Mouse (Mus musculus) stomach, adult 2 months (tissue): ENCODE measurements around the gene Snupn. TPM values are rescaled to one million over a fixed set of nuclear protein-coding genes. Genes with fewer than 3 reads are reported as not detected.

Experiments used
- polyA plus RNA-seq: library from polyadenylated mRNA; depleted of rRNA; stranded (reverse); fragments of >200 nt; gene quantifications from 2 replicates; pipeline ENCODE4 v1.2.3, GENCODE M21; 2012; rRNA removed

Snupn gene
- 1.7 and 2.3 TPM in 2 replicates for polyA plus RNA-seq

GRCm38 (mm10) chr9:56950414-56951400, at the start of gene Snupn:
Snupn (plus strand) TSS chr9:56950878.

GRCm38 (mm10) chr9:56928041-56928811, 22.5 kb upstream of the Snupn start, which contains the start of gene Snx33:
Snx33 (minus strand) TSS chr9:56928371.

GRCm38 (mm10) chr9:56937223-56938160, 13.2 kb upstream of the Snupn start, which contains the start of gene Imp3:
Imp3 (plus strand) TSS chr9:56937475.

GRCm38 (mm10) chr9:56994286-56995197, 43.9 kb downstream of the Snupn start, which contains the start of gene Ptpn9:
Ptpn9 (plus strand) TSS chr9:56994923.

Other genes with a start within 250 kb of the Snupn start
- gene Lingo1, start 154.4 kb upstream of the Snupn start, polyA plus RNA-seq = 0.54 and 1.5 TPM in 2 replicates
- 0.82 and 1.8 TPM in 2 replicates for gene Odf3l1, start 86.2 kb upstream of the Snupn start, polyA plus RNA-seq
- gene Cspg4, start 85.8 kb upstream of the Snupn start, polyA plus RNA-seq = 12.2 and 15.5 TPM in 2 replicates
- gene Snx33, start 22.5 kb upstream of the Snupn start, polyA plus RNA-seq = 5.0 and 6.6 TPM in 2 replicates
- 122 and 267 TPM in 2 replicates for gene Imp3, start 13.4 kb upstream of the Snupn start, polyA plus RNA-seq
- gene Ptpn9, start 44.0 kb downstream of the Snupn start, polyA plus RNA-seq = 10.1 and 25.9 TPM in 2 replicates
- 22.3 and 33.1 TPM in 2 replicates for gene Sin3a, start 121.2 kb downstream of the Snupn start, polyA plus RNA-seq
- 104 and 130 TPM in 2 replicates for gene Man2c1, start 179.8 kb downstream of the Snupn start, polyA plus RNA-seq
- 6.7 and 6.9 TPM in 2 replicates for gene Neil1, start 197.4 kb downstream of the Snupn start, polyA plus RNA-seq
- 104 and 113 TPM in 2 replicates for gene Commd4, start 207.5 kb downstream of the Snupn start, polyA plus RNA-seq